Comparison of ENCODE assay signal across 17 mouse cellular contexts in genomic region chr7:4080552-4080951, GRCm38 (mm10). TPM values are rescaled to one million over a fixed set of nuclear protein-coding genes. Genes with fewer than 3 reads are reported as not detected.
DNase-seq lines count a peak whose midpoint lies in the region; TF ChIP-seq lines count a peak whose summit lies in the region.
"Had no signal": no experiment of that assay in that cellular context is flagged by ENCODE, and none has a peak within 500 bp of the region (broad histone marks: within the 10 kb centered on the region; RNA-seq: fewer than 3 reads in every experiment).

No protein-coding gene starts in this region.

- peak; percentile 19 for DNase-seq in kidney, adult 2 months
- no peak for DNase-seq in kidney, adult 9 months
- DNase-seq in spleen, postnatal 36 days (ENCODE audit: low spot score in 2 of 2), result peak; percentile 33 to 43
- no peak for DNase-seq in spleen, adult 18-20 months
- no peak for DNase-seq in thymus, adult 2 months
- DNase-seq in thymus, postnatal 0 days (ENCODE audit: low spot score), result no peak
- no peak for DNase-seq in testis, postnatal 10 days (ENCODE audit: low spot score)
- DNase-seq: adrenal gland, postnatal 14 days; cerebellum, postnatal 36 days; kidney, postnatal 36 days; liver, embryonic 13.5 days; right cerebral cortex, adult 18-20 months; thymus, adult 18-20 months had no signal

- no peaks in the 10 kb centered on the region for H3K27me3 ChIP-seq in kidney, adult 2 months (replicated peaks; ENCODE audit: control insufficient read depth, insufficient read depth, low read length)
- H3K27me3 ChIP-seq in thymus, adult 2 months (ENCODE audit: control insufficient read depth, insufficient read depth, low read length), result no peaks in the 10 kb centered on the region
- H3K27me3 ChIP-seq: embryonic facial prominence, embryonic 12.5 days; liver, embryonic 13.5 days had no signal

- no peaks in the 10 kb centered on the region for H3K36me3 ChIP-seq in kidney, adult 2 months (ENCODE audit: control insufficient read depth, insufficient read depth, low read length)
- no peaks in the 10 kb centered on the region for H3K36me3 ChIP-seq in macrophage (ENCODE audit: inconsistent target)
- H3K36me3 ChIP-seq in thymus, adult 2 months (ENCODE audit: control insufficient read depth, insufficient read depth, low read length), result no peaks in the 10 kb centered on the region
- H3K36me3 ChIP-seq: embryonic facial prominence, embryonic 12.5 days; liver, embryonic 13.5 days had no signal

- TF ChIP-seq POLR2A in kidney, adult 2 months (IDR thresholded peaks at IDR 0.05; ENCODE audit: low read depth, low read length), result no peak
- TF ChIP-seq POLR2A in thymus, adult 2 months (IDR thresholded peaks at IDR 0.05; ENCODE audit: control insufficient read depth, extremely low read depth, insufficient read depth, low read length, poor library complexity), result no peak

- no peaks in the 10 kb centered on the region for H3K79me2 ChIP-seq in macrophage (ENCODE audit: inconsistent target)

- H3K4me1 ChIP-seq in kidney, adult 2 months (ENCODE audit: control insufficient read depth, insufficient read depth, low read length), result peaks cover 8% of the 10 kb centered on the region; the same call in 1 of the 2 replicates
- peaks cover 11% of the 10 kb centered on the region for H3K4me1 ChIP-seq in thymus, adult 2 months (replicated peaks; ENCODE audit: control insufficient read depth, insufficient read depth, low read length)
- H3K4me1 ChIP-seq: embryonic facial prominence, embryonic 12.5 days; liver, embryonic 13.5 days had no signal

- H3K27ac ChIP-seq in kidney, adult 2 months (ENCODE audit: insufficient read depth, low read depth, low read length), result no peak overlapping the region
- peak overlapping the region; percentile 90 for H3K27ac ChIP-seq in macrophage
- no peak overlapping the region for H3K27ac ChIP-seq in thymus, adult 2 months (ENCODE audit: control insufficient read depth, insufficient read depth, low read length)
- H3K27ac ChIP-seq: embryonic facial prominence, embryonic 12.5 days; hindbrain, embryonic 14.5 days; liver, embryonic 13.5 days had no signal

- TF ChIP-seq CTCF in kidney, adult 2 months (conservative IDR thresholded peaks at IDR 0.05; ENCODE audit: insufficient read depth, insufficient read length, low read depth, low read length), result no peak
- TF ChIP-seq CTCF in thymus, adult 2 months (IDR thresholded peaks at IDR 0.05; ENCODE audit: borderline replicate concordance, control insufficient read depth, extremely low read depth, insufficient read depth, low read length, poor library complexity), result no peak

- H3K4me3 ChIP-seq in kidney, adult 2 months (ENCODE audit: insufficient read depth, low read depth, low read length), result no peak overlapping the region
- H3K4me3 ChIP-seq in macrophage (ENCODE audit: inconsistent target), result no peak overlapping the region
- no peak overlapping the region for H3K4me3 ChIP-seq in thymus, adult 2 months (ENCODE audit: control insufficient read depth, insufficient read depth, low read length)
- H3K4me3 ChIP-seq: embryonic facial prominence, embryonic 12.5 days; liver, embryonic 13.5 days; myocyte had no signal

- 87% methylated on average over 4 of the region's 4 CpGs for WGBS in kidney, adult 2 months
- WGBS in macrophage (ENCODE audit: missing documents), result 18% methylated on average over 4 of the region's 4 CpGs
- 45% methylated on average over 4 of the region's 4 CpGs for WGBS in thymus, adult 2 months

RNA-seq across cellular contexts. Expression of gene Lair1, which starts 17.5 kb away (rescaled TPM):
- polyA plus RNA-seq in kidney, adult 2 months (2012; rRNA removed), result 1.6 and 1.9 TPM in 2 replicates
- 100 to 1,000 TPM in 22 of 26 experiments, 10 to 100 TPM in 2, 1 to 10 TPM in 2; 5.9 to 350 (median 185) TPM for total RNA-seq in macrophage (2018; cell fraction: chromatin; rRNA removed)
- 100 to 1,000 TPM in 18 of 26 experiments, 10 to 100 TPM in 8; 78.5 to 181 (median 132) TPM for total RNA-seq in macrophage (2018; cell fraction: cytosol; rRNA removed)
- 100 to 1,000 TPM in 21 of 26 experiments, 10 to 100 TPM in 5; 31.0 to 247 (median 159) TPM for total RNA-seq in macrophage (2018; cell fraction: nucleus; rRNA removed)
- polyA plus RNA-seq in macrophage (2018), result 82.7 to 150 TPM (median 135 TPM) in 3 replicates
- 11.0 and 12.9 TPM in 2 replicates for polyA plus RNA-seq in thymus, adult 2 months (2012; rRNA removed)
- polyA plus RNA-seq in thymus, postnatal 0 days (2015; fragmentation: Nextera tagmentation; extraction: Ambion mirVana), result 6.6 and 8.0 TPM in 2 replicates
- polyA plus RNA-seq: myocyte had no signal

RNA-seq across cellular contexts. Expression of gene Ttyh1, which starts 38.7 kb away (rescaled TPM):
- polyA plus RNA-seq in kidney, adult 2 months (2012; rRNA removed), result 2.8 and 7.4 TPM in 2 replicates
- 1 to 10 TPM in 2 of 26 experiments, under 1 TPM in 13, not detected in 11; 0.17 to 1.4 (median 0.41) TPM for total RNA-seq in macrophage (2018; cell fraction: chromatin; rRNA removed)
- total RNA-seq in macrophage (2018; cell fraction: cytosol; rRNA removed), result under 1 TPM in 10 of 26 experiments, not detected in 16; 0.04 to 0.24 (median 0.09) TPM
- under 1 TPM in 11 of 26 experiments, not detected in 15; 0.20 to 0.66 (median 0.40) TPM for total RNA-seq in macrophage (2018; cell fraction: nucleus; rRNA removed)
- polyA plus RNA-seq in macrophage (2018), result 0.06 to 0.16 TPM in 2 of 3 replicates, not detected in the other
- 1.1 and 1.8 TPM in 2 replicates for polyA plus RNA-seq in thymus, adult 2 months (2012; rRNA removed)
- 0.76 and 0.96 TPM in 2 replicates for polyA plus RNA-seq in thymus, postnatal 0 days (2015; fragmentation: Nextera tagmentation; extraction: Ambion mirVana)

RNA-seq across cellular contexts. Expression of gene Leng8, which starts 56.3 kb away (rescaled TPM):
- polyA plus RNA-seq in kidney, adult 2 months (2012; rRNA removed), result 225 and 407 TPM in 2 replicates
- total RNA-seq in macrophage (2018; cell fraction: chromatin; rRNA removed), result 1,000 to 10,000 TPM in 1 of 26 experiments, 100 to 1,000 TPM in 25; 489 to 1,068 (median 725) TPM
- 10 to 100 TPM; 11.3 to 49.6 (median 20.4) TPM for total RNA-seq in macrophage (2018; cell fraction: cytosol; rRNA removed)
- total RNA-seq in macrophage (2018; cell fraction: nucleus; rRNA removed), result 100 to 1,000 TPM; 243 to 540 (median 388) TPM
- polyA plus RNA-seq in macrophage (2018), result 21.9 to 53.8 TPM (median 23.8 TPM) in 3 replicates
- 1,109 and 1,332 TPM in 2 replicates for polyA plus RNA-seq in thymus, adult 2 months (2012; rRNA removed)
- polyA plus RNA-seq in thymus, postnatal 0 days (2015; fragmentation: Nextera tagmentation; extraction: Ambion mirVana), result 23.0 and 30.9 TPM in 2 replicates

Comparison
In these comparisons a context has a peak if more than half of its experiments do, and no peak if none do; other contexts are left out.
1. DNase-seq: peak in kidney, adult 2 months (single experiment) and spleen, postnatal 36 days (2 of 2); none in kidney, adult 9 months (single experiment), spleen, adult 18-20 months (0 of 2), thymus, adult 2 months (single experiment), thymus, postnatal 0 days (single experiment) and testis, postnatal 10 days (single experiment).